Mouse (Mus musculus) heart, postnatal 0 days (tissue): ENCODE results near the gene Ism1. TPM values are rescaled to one million over a fixed set of nuclear protein-coding genes. Genes with fewer than 3 reads are reported as not detected.

Source experiments
- ATAC-seq: fragments of 200-750 bp; cut with Nextera tagmentation; 2 replicates; pipeline ENCODE4 v1.8.0; 2017; ENCODE audit warnings: low read depth, moderate number of reproducible peaks, moderate library complexity; ENCODE audit not compliant: insufficient read depth
- DNase-seq: peaks from one replicate; pipeline ENCODE4 v3.0.0-alpha.2; 2016; ENCODE audit warnings: low spot score
- H3K27ac ChIP-seq: fragments of 300-500 bp; sonication (generic); 2 replicates; pipeline ENCODE4 v1.5.1; 2014; ENCODE audit warnings: low read depth, mild to moderate bottlenecking
- H3K27me3 ChIP-seq: fragments of 300-500 bp; sonication (generic); 2 replicates; pipeline ENCODE4 v1.6.1; 2014; ENCODE audit warnings: low read length, mixed read lengths; ENCODE audit not compliant: control insufficient read depth, insufficient read depth
- H3K36me3 ChIP-seq: fragments of 300-500 bp; sonication (generic); replicated peaks from 2 replicates; pipeline ENCODE4 v1.6.1; 2014; ENCODE audit warnings: low read length, mixed read lengths; ENCODE audit not compliant: control insufficient read depth, insufficient read depth
- H3K4me1 ChIP-seq: fragments of 300-500 bp; sonication (generic); 2 replicates; pipeline ENCODE4 v1.6.1; 2014; ENCODE audit warnings: antibody characterized with exemption; ENCODE audit not compliant: control insufficient read depth, insufficient read depth
- H3K4me2 ChIP-seq: fragments of 300-500 bp; sonication (generic); 2 replicates; pipeline ENCODE4 v1.6.1; 2014; ENCODE audit warnings: low read depth, mild to moderate bottlenecking, low read length, moderate library complexity
- H3K4me3 ChIP-seq: fragments of 300-500 bp; sonication (generic); 2 replicates; pipeline ENCODE4 v1.5.1; 2014; ENCODE audit warnings: low read depth, low read length
- H3K9ac ChIP-seq: fragments of 300-500 bp; sonication (generic); replicated peaks from 2 replicates; pipeline ENCODE4 v1.6.1; 2014; ENCODE audit warnings: low read depth, low read length, mixed read lengths
- H3K9me3 ChIP-seq: fragments of 300-500 bp; sonication (generic); replicated peaks from 2 replicates; pipeline ENCODE4 v1.6.1; 2016; ENCODE audit warnings: low read length; ENCODE audit not compliant: control insufficient read depth
- CTCF ChIP-seq: IDR thresholded peaks from 2 replicates; pipeline ENCODE4 v1.5.1; 2016; ENCODE audit warnings: antibody characterized with exemption, control low read depth, low read depth
- EP300 ChIP-seq: IDR thresholded peaks from 2 replicates; pipeline ENCODE4 v1.6.1; 2016; ENCODE audit warnings: antibody characterized with exemption, low read depth
- WGBS: fragments of 180-500 bp; shearing (Covaris S2); extraction: QIAGEN DNeasy Blood & Tissue Kit; methylation state at CpG from one replicate; pipeline ENCODE4 v1.1.7; 2014; 5-methylcytosine and 5-hydroxymethylcytosine counted together
- polyA plus RNA-seq: library from polyadenylated mRNA; unstranded; fragments of >200 nt; fragmentation: Nextera tagmentation; extraction: Ambion mirVana; gene quantifications from 2 replicates; pipeline ENCODE4 v1.2.1, GENCODE M21; 2015
- total RNA-seq: library from RNA; depleted of rRNA; stranded (reverse); fragments of >200 nt; gene quantifications from 2 replicates; pipeline ENCODE4 v1.2.3, GENCODE M21; 2014; ENCODE audit warnings: low replicate concordance

Ism1 gene
- total and polyA plus RNA-seq, 2 experiments from 2014 or later = 0.30 TPM; not detected in 1

GRCm38 (mm10) chr2:139678275-139679140 is 530 bp downstream of the Ism1 start:
- no peaks in the 10 kb centered on the region for H3K4me1 ChIP-seq
- peak overlapping the region; percentile 57 for H3K9ac ChIP-seq
- TF ChIP-seq CTCF (0 out of 2 replicates have a peak, but pooled peaks have one; percentile 4), EP300 (no peak)
- H3K36me3 ChIP-seq = no peaks in the 10 kb centered on the region
- H3K27ac ChIP-seq = no peak overlapping the region; the same call in 1 of the 2 replicates
- DNase-seq (peak; percentile 8), ATAC-seq (peak; percentile 66)
- H3K4me2 ChIP-seq = peak overlapping the region; percentile 96
- H3K9me3 ChIP-seq = no peaks in the 10 kb centered on the region
- H3K4me3 ChIP-seq = peak overlapping the region; percentile 81
- peaks cover 32% of the 10 kb centered on the region for H3K27me3 ChIP-seq
- 1% methylated on average over 57 of the region's 84 CpGs for WGBS

GRCm38 (mm10) chr2:139682540-139682939 is 4.6 kb downstream of the Ism1 start:
- Histone ChIP-seq H3K27ac (no peak overlapping the region), H3K4me2 (no peak overlapping the region), H3K9me3 (no peaks in the 10 kb centered on the region), H3K9ac (no peak overlapping the region), H3K4me3 (no peak overlapping the region), H3K4me1 (no peaks in the 10 kb centered on the region), H3K27me3 (peaks cover 14% of the 10 kb centered on the region; the same call in 1 of the 2 replicates), H3K36me3 (no peaks in the 10 kb centered on the region)
- TF ChIP-seq EP300 (no peak), CTCF (no peak)
- WGBS = 43% methylated on average over 3 of the region's 3 CpGs
- DNase-seq (no peak), ATAC-seq (no peak)

- Histone ChIP-seq H3K4me1 (no peaks in the 10 kb centered on the region), H3K4me3 (no peak overlapping the region), H3K27ac (no peak overlapping the region), H3K27me3 (no peaks in the 10 kb centered on the region), H3K9ac (no peak overlapping the region), H3K9me3 (no peaks in the 10 kb centered on the region), H3K4me2 (no peak overlapping the region), H3K36me3 (no peaks in the 10 kb centered on the region)
- 81% methylated on average over 1 of the region's 1 CpGs for WGBS
- no peak for DNase-seq
- ATAC-seq = no peak
- TF ChIP-seq EP300 = no peak
- TF ChIP-seq CTCF = no peak
Measured at GRCm38 (mm10) chr2:139689442-139690003, 11.5 kb downstream of the Ism1 start.

GRCm38 (mm10) chr2:139693521-139693920 is 15.5 kb downstream of the Ism1 start:
- Histone ChIP-seq H3K4me1 (no peaks in the 10 kb centered on the region), H3K4me2 (no peak overlapping the region), H3K27me3 (no peaks in the 10 kb centered on the region), H3K36me3 (no peaks in the 10 kb centered on the region), H3K9me3 (no peaks in the 10 kb centered on the region), H3K4me3 (no peak overlapping the region), H3K9ac (no peak overlapping the region), H3K27ac (no peak overlapping the region)
- 81% methylated on average over 3 of the region's 3 CpGs for WGBS
- TF ChIP-seq CTCF (no peak), EP300 (no peak)
- no peak for DNase-seq
- no peak for ATAC-seq

GRCm38 (mm10) chr2:139694638-139695037 is 16.7 kb downstream of the Ism1 start:
- no peaks in the 10 kb centered on the region for H3K27me3 ChIP-seq
- DNase-seq (no peak), ATAC-seq (no peak)
- H3K9ac ChIP-seq = no peak overlapping the region
- H3K4me1 ChIP-seq = no peaks in the 10 kb centered on the region
- WGBS = 81% methylated on average over 5 of the region's 5 CpGs
- no peaks in the 10 kb centered on the region for H3K9me3 ChIP-seq
- H3K27ac ChIP-seq = no peak overlapping the region
- TF ChIP-seq CTCF = no peak
- TF ChIP-seq EP300 = no peak
- no peak overlapping the region for H3K4me2 ChIP-seq
- no peak overlapping the region for H3K4me3 ChIP-seq
- no peaks in the 10 kb centered on the region for H3K36me3 ChIP-seq
